Mouse (Mus musculus): ENCODE data around the gene Sumf1. TPM values are rescaled to one million over a fixed set of nuclear protein-coding genes. Genes with fewer than 3 reads are reported as not detected.

The Sumf1 gene
- polyA plus RNA-seq, 1 experiment from 2014 or later, result 11.7 TPM

GRCm38 (mm10) chr6:108064918-108065526, 120.4 kb downstream of the Sumf1 start, which contains the start of gene Setmar:
Gene Setmar, plus strand, starts transcription at chr6:108065045.
- Histone ChIP-seq H3K9ac (replicated peaks; ENCODE audit: low read depth, low read length) (peak within 1 kb of the TSS; percentile 75), H3K4me3 (replicated peaks; ENCODE audit: low read length) (peak within 1 kb of the TSS; percentile 68), H3K27ac (ENCODE audit: low read length) (peak within 1 kb of the TSS; percentile 95), H3K4me2 (ENCODE audit: low read length) (peak within 1 kb of the TSS; percentile 58), H3K9me3 (ENCODE audit: control insufficient read depth, low read length) (no peaks in the 10 kb centered on the region), H3K36me3 (ENCODE audit: control insufficient read depth, insufficient read depth) (no peaks in the 10 kb centered on the region), H3K4me1 (replicated peaks; ENCODE audit: control insufficient read depth, insufficient read depth, low read length) (no peaks in the 10 kb centered on the region), H3K27me3 (replicated peaks; ENCODE audit: control insufficient read depth, insufficient read depth, low read length) (no peaks in the 10 kb centered on the region)
- peak; percentile 96 for ATAC-seq
- WGBS, result under 1% methylated on average over 23 of the region's 24 CpGs

DNA sequence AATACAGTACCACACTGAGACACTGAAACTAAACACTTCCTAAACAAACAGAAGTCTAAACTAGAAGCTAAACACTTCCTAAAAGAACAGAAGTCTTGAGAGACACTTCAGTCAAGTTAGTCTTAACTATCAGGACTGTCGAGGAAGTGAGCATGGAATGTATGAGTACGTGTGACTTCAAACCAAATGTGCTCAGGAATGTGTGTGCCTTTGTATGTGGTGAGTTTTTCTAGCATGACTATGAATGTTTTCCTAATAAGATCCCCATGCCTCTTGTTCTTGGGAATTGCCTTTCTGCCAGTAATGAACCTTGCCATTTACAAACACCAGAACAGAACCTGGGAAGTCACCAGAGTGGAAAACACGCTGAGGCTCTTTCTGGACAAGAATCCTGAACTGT, 124.3 kb downstream of the Sumf1 start:
- H3K9ac ChIP-seq (replicated peaks; ENCODE audit: low read depth, low read length), result no peak overlapping the region
- H3K27me3 ChIP-seq (replicated peaks; ENCODE audit: control insufficient read depth, insufficient read depth, low read length), result no peaks in the 10 kb centered on the region
- H3K36me3 ChIP-seq (ENCODE audit: control insufficient read depth, insufficient read depth), result no peaks in the 10 kb centered on the region
- no peak overlapping the region for H3K4me2 ChIP-seq (ENCODE audit: low read length)
- WGBS, result 83% methylated on average over 3 of the region's 3 CpGs
- no peaks in the 10 kb centered on the region for H3K9me3 ChIP-seq (ENCODE audit: control insufficient read depth, low read length)
- no peak overlapping the region for H3K27ac ChIP-seq (ENCODE audit: low read length)
- no peak overlapping the region for H3K4me3 ChIP-seq (replicated peaks; ENCODE audit: low read length)
- H3K4me1 ChIP-seq (replicated peaks; ENCODE audit: control insufficient read depth, insufficient read depth, low read length), result peaks cover 9% of the 10 kb centered on the region; the same call in 1 of the 2 replicates
- no peak for ATAC-seq

DNA sequence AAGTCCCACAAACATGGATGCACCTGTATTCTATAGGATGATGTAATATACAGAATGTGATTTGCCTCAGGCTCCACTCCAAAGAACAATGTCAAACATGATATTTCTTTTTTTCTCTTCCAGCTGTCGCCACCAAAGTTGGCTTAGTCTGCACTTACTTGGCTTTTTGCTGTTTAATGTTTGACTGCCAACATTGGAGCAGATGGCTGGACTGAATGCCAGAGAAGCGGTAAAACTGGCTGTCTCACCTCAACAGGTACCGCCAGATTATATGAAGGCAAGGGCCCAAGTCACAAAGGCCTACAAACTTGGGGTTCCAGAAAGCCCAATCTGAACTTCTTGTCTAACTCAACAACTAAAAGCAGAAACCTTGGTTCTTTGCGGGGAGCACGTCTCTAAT, 127.3 kb downstream of the Sumf1 start:
- H3K9me3 ChIP-seq (ENCODE audit: control insufficient read depth, low read length), result no peaks in the 10 kb centered on the region
- H3K27me3 ChIP-seq (replicated peaks; ENCODE audit: control insufficient read depth, insufficient read depth, low read length), result no peaks in the 10 kb centered on the region
- no peak overlapping the region for H3K4me2 ChIP-seq (ENCODE audit: low read length)
- 72% methylated on average over 5 of the region's 5 CpGs for WGBS
- H3K4me3 ChIP-seq (replicated peaks; ENCODE audit: low read length), result no peak overlapping the region
- no peak overlapping the region for H3K27ac ChIP-seq (ENCODE audit: low read length)
- no peaks in the 10 kb centered on the region for H3K36me3 ChIP-seq (ENCODE audit: control insufficient read depth, insufficient read depth)
- peak; percentile 53 for ATAC-seq
- H3K9ac ChIP-seq (replicated peaks; ENCODE audit: low read depth, low read length), result no peak overlapping the region
- peaks cover 9% of the 10 kb centered on the region; the same call in 1 of the 2 replicates for H3K4me1 ChIP-seq (replicated peaks; ENCODE audit: control insufficient read depth, insufficient read depth, low read length)

GRCm38 (mm10) chr6:108057353-108057752, 128.0 kb downstream of the Sumf1 start:
- 60% methylated on average over 4 of the region's 4 CpGs for WGBS
- no peak overlapping the region for H3K4me2 ChIP-seq (ENCODE audit: low read length)
- peak; percentile 61 for ATAC-seq

More at GRCm38 (mm10) chr6:108057353-108057752, 128.0 kb downstream of the Sumf1 start:
- Histone ChIP-seq H3K9me3 (ENCODE audit: control insufficient read depth, low read length) (no peaks in the 10 kb centered on the region), H3K4me3 (replicated peaks; ENCODE audit: low read length) (no peak overlapping the region), H3K4me1 (replicated peaks; ENCODE audit: control insufficient read depth, insufficient read depth, low read length) (peaks cover 9% of the 10 kb centered on the region; the same call in 1 of the 2 replicates), H3K27ac (ENCODE audit: low read length) (no peak overlapping the region), H3K9ac (replicated peaks; ENCODE audit: low read depth, low read length) (no peak overlapping the region), H3K27me3 (replicated peaks; ENCODE audit: control insufficient read depth, insufficient read depth, low read length) (no peaks in the 10 kb centered on the region), H3K36me3 (ENCODE audit: control insufficient read depth, insufficient read depth) (no peaks in the 10 kb centered on the region)

Other genes starting within 250 kb of the Sumf1 start
- gene Setmar, start 120.5 kb downstream of the Sumf1 start, polyA plus RNA-seq (2015; fragmentation: Nextera tagmentation; extraction: Ambion mirVana), result 6.3 and 6.8 TPM in 2 replicates
- gene Itpr1, start 27.5 kb upstream of the Sumf1 start, polyA plus RNA-seq (2015; fragmentation: Nextera tagmentation; extraction: Ambion mirVana), result 15.0 and 18.2 TPM in 2 replicates

Data from forebrain, embryonic 16.5 days (tissue).